Mouse (Mus musculus): Measurements from ENCODE around the gene Gm11541. TPM values are rescaled to one million over a fixed set of nuclear protein-coding genes. Genes with fewer than 3 reads are reported as not detected.

Gene Gm11541
- 0.24 TPM in 1 of 2 replicates, not detected in the other for polyA plus RNA-seq (2015; fragmentation: Nextera tagmentation; extraction: Ambion mirVana)

DNA sequence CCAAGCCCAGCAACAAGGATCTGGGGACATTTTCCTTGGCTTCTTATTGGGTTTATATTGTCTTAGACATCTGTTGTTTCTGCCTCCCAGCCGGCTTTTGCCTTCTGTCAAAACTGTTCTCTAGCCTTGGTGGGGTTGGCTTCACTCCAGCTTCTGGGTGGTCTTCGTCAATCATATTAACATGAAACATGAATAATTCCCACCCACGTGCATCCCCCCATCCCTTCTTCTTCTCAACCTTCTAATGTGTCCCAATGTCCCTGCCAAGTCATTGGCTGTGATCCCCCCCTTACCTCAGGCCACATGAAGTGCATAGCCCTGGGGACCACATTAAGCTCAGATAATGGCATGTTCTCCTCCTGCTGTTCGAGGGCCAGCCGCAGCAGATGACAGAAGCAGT lies at the start of gene Gm11541:
TSS of gene Gm11541 (minus strand) at position 28 of the 400 bp plus-strand sequence.
- Histone ChIP-seq H3K4me2 (no peak within 1 kb of the TSS), H3K9me3 (replicated peaks) (no peaks in the 10 kb centered on the region), H3K36me3 (no peaks in the 10 kb centered on the region), H3K4me1 (peaks cover 9% of the 10 kb centered on the region), H3K4me3 (replicated peaks) (no peak within 1 kb of the TSS), H3K9ac (replicated peaks) (no peak within 1 kb of the TSS), H3K27ac (replicated peaks) (no peak within 1 kb of the TSS), H3K27me3 (replicated peaks) (no peaks in the 10 kb centered on the region)
- 80% methylated on average over 5 of the region's 5 CpGs for WGBS
- no peak for ATAC-seq (ENCODE audit: low FRiP score)

DNA sequence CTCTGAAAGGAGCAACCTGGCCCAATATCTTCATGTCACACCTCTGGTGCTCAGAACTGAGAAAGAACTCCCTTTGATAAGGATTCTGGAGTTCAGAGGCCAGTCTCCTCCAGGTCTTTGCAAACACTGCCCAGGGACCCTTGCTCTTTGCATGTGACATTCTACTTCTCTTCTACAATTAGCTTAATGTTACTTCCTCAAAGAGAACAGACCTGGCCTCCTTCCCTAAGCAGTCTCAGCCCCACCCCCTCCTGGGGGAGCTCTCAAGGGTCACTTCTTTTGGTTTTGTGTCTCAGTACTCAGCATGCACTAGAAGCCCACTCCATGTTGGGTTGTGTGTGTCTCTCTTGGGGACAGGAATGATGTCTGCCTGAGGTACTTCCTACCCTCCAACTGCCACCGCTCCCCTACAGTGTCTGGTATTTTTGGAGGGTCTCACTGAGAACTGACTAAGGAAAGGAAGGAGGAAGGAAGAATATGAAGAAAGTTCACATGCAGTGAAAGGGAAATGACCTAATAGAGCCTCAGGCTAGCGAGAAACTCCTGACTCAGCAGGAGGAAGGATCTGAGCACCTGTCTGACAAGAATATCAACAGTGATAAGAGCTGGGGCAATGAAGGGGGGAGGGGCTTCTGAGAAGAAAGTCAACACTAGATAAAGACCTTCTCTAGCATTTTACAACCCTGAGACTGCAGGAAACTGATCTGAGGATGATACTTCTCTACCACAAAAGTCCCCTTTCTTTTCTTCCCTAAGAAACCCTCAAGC lies 48.8 kb upstream of the Gm11541 start:
- no peak overlapping the region for H3K9ac ChIP-seq (replicated peaks)
- 0 out of 2 replicates have a peak, but pooled peaks cover 3% of the 10 kb centered on the region for H3K27me3 ChIP-seq (replicated peaks)
- WGBS = 57% methylated on average over 2 of the region's 2 CpGs
- no peak overlapping the region for H3K4me2 ChIP-seq
- H3K27ac ChIP-seq (replicated peaks) = no peak overlapping the region
- no peak for ATAC-seq (ENCODE audit: low FRiP score)
- H3K4me1 ChIP-seq = no peaks in the 10 kb centered on the region
- no peaks in the 10 kb centered on the region for H3K9me3 ChIP-seq (replicated peaks)
- no peaks in the 10 kb centered on the region for H3K36me3 ChIP-seq
- no peak overlapping the region for H3K4me3 ChIP-seq (replicated peaks)

DNA sequence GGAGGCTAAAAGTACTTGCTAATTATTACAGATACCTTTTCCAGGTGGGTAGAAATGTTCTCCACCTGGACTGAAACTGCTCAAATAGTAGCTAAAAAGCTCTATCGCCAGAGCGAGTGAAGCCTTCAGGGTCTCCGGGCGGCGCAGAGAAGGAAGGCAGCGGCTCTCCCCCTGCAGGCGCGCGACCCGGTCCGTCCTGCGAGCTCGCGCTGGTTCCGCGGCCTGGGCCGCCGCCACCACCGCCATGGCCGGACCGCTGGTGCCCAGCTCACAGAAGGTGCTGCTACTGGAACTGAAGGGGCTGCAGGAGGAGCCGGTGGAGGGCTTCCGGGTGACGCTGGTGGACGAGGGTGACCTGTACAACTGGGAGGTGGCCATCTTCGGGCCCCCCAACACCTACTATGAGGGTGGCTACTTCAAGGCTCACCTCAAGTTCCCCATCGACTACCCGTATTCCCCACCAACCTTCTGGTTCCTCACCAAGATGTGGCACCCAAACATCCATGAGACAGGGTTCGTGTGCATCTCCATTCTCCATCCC lies 37.5 kb upstream of the Gm11541 start, which contains the start of gene Cdc34b:
TSS of gene Cdc34b (plus strand) at position 51 of the 541 bp plus-strand sequence.
- no peaks in the 10 kb centered on the region for H3K9me3 ChIP-seq (replicated peaks)
- H3K9ac ChIP-seq (replicated peaks) = no peak within 1 kb of the TSS
- H3K27me3 ChIP-seq (replicated peaks) = no peaks in the 10 kb centered on the region
- H3K4me2 ChIP-seq = no peak within 1 kb of the TSS
- no peak for ATAC-seq (ENCODE audit: low FRiP score)
- WGBS = 83% methylated on average over 29 of the region's 29 CpGs
- no peak within 1 kb of the TSS for H3K27ac ChIP-seq (replicated peaks)
- no peak within 1 kb of the TSS for H3K4me3 ChIP-seq (replicated peaks)
- H3K4me1 ChIP-seq = no peaks in the 10 kb centered on the region
- no peaks in the 10 kb centered on the region for H3K36me3 ChIP-seq

DNA sequence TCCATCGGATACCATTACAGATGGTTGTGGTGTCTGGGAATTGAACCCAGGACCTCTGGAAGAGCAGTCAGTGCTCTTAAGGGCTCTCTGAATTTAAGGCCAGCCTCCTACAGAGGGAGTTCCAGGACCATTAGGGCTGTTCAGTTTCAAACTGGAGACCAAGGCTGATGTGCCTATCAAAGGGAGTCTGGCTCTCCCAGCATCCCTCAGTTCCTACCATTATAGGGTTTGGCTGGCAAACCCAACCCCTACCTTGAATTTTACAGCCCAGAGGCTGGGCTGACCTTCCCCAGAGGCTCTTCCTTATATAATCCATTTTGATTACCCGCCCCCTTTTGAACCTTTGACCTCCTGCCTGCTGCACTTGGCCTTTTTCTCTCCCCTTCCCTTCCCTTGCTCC lies 31.4 kb upstream of the Gm11541 start:
- WGBS = 56% methylated on average over 2 of the region's 2 CpGs
- no peak for ATAC-seq (ENCODE audit: low FRiP score)
- no peaks in the 10 kb centered on the region for H3K4me1 ChIP-seq

GRCm38 (mm10) chr11:94732773-94733172 lies 28.5 kb upstream of the Gm11541 start:
- Histone ChIP-seq H3K4me3 (replicated peaks) (no peak overlapping the region), H3K27ac (replicated peaks) (no peak overlapping the region), H3K9ac (replicated peaks) (no peak overlapping the region), H3K4me1 (no peaks in the 10 kb centered on the region), H3K9me3 (replicated peaks) (no peaks in the 10 kb centered on the region), H3K36me3 (no peaks in the 10 kb centered on the region), H3K27me3 (replicated peaks) (no peaks in the 10 kb centered on the region), H3K4me2 (no peak overlapping the region)
- no peak for ATAC-seq (ENCODE audit: low FRiP score)
- 43% methylated on average over 8 of the region's 8 CpGs for WGBS

More for the DNA sequence above, 31.4 kb upstream of the Gm11541 start:
- H3K9me3 ChIP-seq (replicated peaks) = no peaks in the 10 kb centered on the region
- no peak overlapping the region for H3K4me2 ChIP-seq
- no peaks in the 10 kb centered on the region for H3K27me3 ChIP-seq (replicated peaks)
- no peak overlapping the region for H3K9ac ChIP-seq (replicated peaks)
- H3K4me3 ChIP-seq (replicated peaks) = no peak overlapping the region
- no peaks in the 10 kb centered on the region for H3K36me3 ChIP-seq
- no peak overlapping the region for H3K27ac ChIP-seq (replicated peaks)

GRCm38 (mm10) chr11:94731229-94731628 lies 26.9 kb upstream of the Gm11541 start:
- no peak overlapping the region for H3K27ac ChIP-seq (replicated peaks)
- ATAC-seq (ENCODE audit: low FRiP score) = no peak
- no peaks in the 10 kb centered on the region for H3K9me3 ChIP-seq (replicated peaks)
- H3K4me2 ChIP-seq = no peak overlapping the region
- H3K36me3 ChIP-seq = no peaks in the 10 kb centered on the region
- 91% methylated on average over 12 of the region's 12 CpGs for WGBS
- no peaks in the 10 kb centered on the region for H3K4me1 ChIP-seq
- H3K9ac ChIP-seq (replicated peaks) = no peak overlapping the region
- no peak overlapping the region for H3K4me3 ChIP-seq (replicated peaks)
- no peaks in the 10 kb centered on the region for H3K27me3 ChIP-seq (replicated peaks)

- ATAC-seq (ENCODE audit: low FRiP score) = no peak
- H3K4me3 ChIP-seq (replicated peaks) = no peak overlapping the region
- H3K9me3 ChIP-seq (replicated peaks) = no peaks in the 10 kb centered on the region
- H3K4me2 ChIP-seq = no peak overlapping the region
- H3K36me3 ChIP-seq = no peaks in the 10 kb centered on the region
- no peak overlapping the region for H3K27ac ChIP-seq (replicated peaks)
- H3K9ac ChIP-seq (replicated peaks) = no peak overlapping the region
- WGBS = 32% methylated on average over 5 of the region's 5 CpGs
- H3K27me3 ChIP-seq (replicated peaks) = no peaks in the 10 kb centered on the region
- H3K4me1 ChIP-seq = no peaks in the 10 kb centered on the region
Observed at GRCm38 (mm10) chr11:94730261-94730660, 26.0 kb upstream of the Gm11541 start.

GRCm38 (mm10) chr11:94729565-94729964 lies 25.3 kb upstream of the Gm11541 start:
- H3K9me3 ChIP-seq (replicated peaks) = no peaks in the 10 kb centered on the region
- H3K27ac ChIP-seq (replicated peaks) = no peak overlapping the region
- no peak overlapping the region for H3K4me2 ChIP-seq
- H3K27me3 ChIP-seq (replicated peaks) = no peaks in the 10 kb centered on the region
- no peaks in the 10 kb centered on the region for H3K4me1 ChIP-seq
- no peaks in the 10 kb centered on the region for H3K36me3 ChIP-seq
- ATAC-seq (ENCODE audit: low FRiP score) = no peak
- 30% methylated on average over 4 of the region's 4 CpGs for WGBS
- no peak overlapping the region for H3K4me3 ChIP-seq (replicated peaks)
- no peak overlapping the region for H3K9ac ChIP-seq (replicated peaks)

GRCm38 (mm10) chr11:94728545-94728944 lies 24.2 kb upstream of the Gm11541 start:
- Histone ChIP-seq H3K4me2 (no peak overlapping the region), H3K9ac (replicated peaks) (no peak overlapping the region), H3K9me3 (replicated peaks) (no peaks in the 10 kb centered on the region), H3K4me3 (replicated peaks) (no peak overlapping the region), H3K36me3 (no peaks in the 10 kb centered on the region), H3K27ac (replicated peaks) (no peak overlapping the region), H3K27me3 (replicated peaks) (no peaks in the 10 kb centered on the region), H3K4me1 (no peaks in the 10 kb centered on the region)
- 87% methylated on average over 3 of the region's 3 CpGs for WGBS
- ATAC-seq (ENCODE audit: low FRiP score) = no peak

GRCm38 (mm10) chr11:94727306-94727705 lies 23.0 kb upstream of the Gm11541 start:
- Histone ChIP-seq H3K9me3 (replicated peaks) (no peaks in the 10 kb centered on the region), H3K27ac (replicated peaks) (no peak overlapping the region), H3K9ac (replicated peaks) (no peak overlapping the region), H3K27me3 (replicated peaks) (no peaks in the 10 kb centered on the region), H3K4me1 (no peaks in the 10 kb centered on the region), H3K36me3 (no peaks in the 10 kb centered on the region), H3K4me3 (replicated peaks) (no peak overlapping the region), H3K4me2 (no peak overlapping the region)
- no peak for ATAC-seq (ENCODE audit: low FRiP score)
- 89% methylated on average over 3 of the region's 3 CpGs for WGBS

DNA sequence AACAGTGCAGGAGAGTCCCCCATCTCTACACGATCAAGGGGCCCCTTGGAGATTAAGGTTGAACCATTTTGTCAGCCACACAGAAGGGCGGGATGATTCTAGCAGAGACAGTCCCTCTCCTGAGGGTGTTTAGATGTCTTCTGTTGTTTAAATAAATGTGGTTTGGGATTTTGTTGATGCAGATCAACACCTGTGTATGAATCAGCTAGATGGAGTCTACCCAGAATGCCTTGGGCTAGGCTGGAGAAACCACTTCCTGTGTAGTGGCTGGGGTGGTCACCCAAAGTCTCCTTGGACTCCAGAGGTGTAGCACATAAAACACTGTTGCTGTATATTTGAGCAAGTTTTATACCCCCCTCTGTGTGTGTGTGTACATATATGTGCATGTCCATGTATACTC lies 14.9 kb upstream of the Gm11541 start:
- WGBS = 81% methylated on average over 2 of the region's 2 CpGs
- no peak overlapping the region for H3K27ac ChIP-seq (replicated peaks)
- ATAC-seq (ENCODE audit: low FRiP score) = no peak

More for the DNA sequence above, 14.9 kb upstream of the Gm11541 start:
- Histone ChIP-seq H3K4me2 (no peak overlapping the region), H3K27me3 (replicated peaks) (no peaks in the 10 kb centered on the region; the same call in 1 of the 2 replicates), H3K9ac (replicated peaks) (no peak overlapping the region), H3K36me3 (no peaks in the 10 kb centered on the region), H3K4me3 (replicated peaks) (no peak overlapping the region), H3K9me3 (replicated peaks) (no peaks in the 10 kb centered on the region), H3K4me1 (peaks cover 8% of the 10 kb centered on the region; the same call in 1 of the 2 replicates)
